Mouse (Mus musculus) embryonic facial prominence, embryonic 14.5 days (tissue): ENCODE measurements around the gene Dpagt1. TPM values are rescaled to one million over a fixed set of nuclear protein-coding genes. Genes with fewer than 3 reads are reported as not detected.
A peak's percentile ranks its signal among the peaks of the same experiment; 100 is the strongest.
"Not testable (repeated sequence)": the region's sequence is repeated elsewhere in the genome, so short reads cannot be mapped to it uniquely, and the experiment has no call there.

Experiments used
- ATAC-seq: fragments of 200-750 bp; cut with Nextera tagmentation; 2 replicates; pipeline ENCODE4 v1.8.0; 2017; ENCODE audit warnings: low read depth, moderate number of reproducible peaks, moderate TSS enrichment
- DNase-seq: peaks from one replicate; pipeline ENCODE4 v3.0.0-alpha.2; 2015; ENCODE audit warnings: low spot score
- H3K27ac ChIP-seq: fragments of 300-500 bp; sonication (generic); replicated peaks from 2 replicates; pipeline ENCODE4 v1.5.1; 2014; ENCODE audit warnings: low read depth, mild to moderate bottlenecking, low read length, moderate library complexity
- H3K27me3 ChIP-seq: fragments of 300-500 bp; sonication (generic); replicated peaks from 2 replicates; pipeline ENCODE4 v1.6.1; 2014; ENCODE audit warnings: low read length; ENCODE audit not compliant: control insufficient read depth, insufficient read depth
- H3K36me3 ChIP-seq: fragments of 300-500 bp; sonication (generic); 2 replicates; pipeline ENCODE4 v1.6.1; 2014; ENCODE audit warnings: low read length, mixed read lengths; ENCODE audit not compliant: control insufficient read depth, insufficient read depth
- H3K4me1 ChIP-seq: fragments of 300-500 bp; sonication (generic); 2 replicates; pipeline ENCODE4 v1.6.1; 2014; ENCODE audit warnings: antibody characterized with exemption, low read length; ENCODE audit not compliant: control insufficient read depth, insufficient read depth
- H3K4me2 ChIP-seq: fragments of 300-500 bp; sonication (generic); 2 replicates; pipeline ENCODE4 v1.6.1; 2014; ENCODE audit warnings: low read depth, mild to moderate bottlenecking, low read length, moderate library complexity, mixed read lengths
- H3K4me3 ChIP-seq: fragments of 300-500 bp; sonication (generic); 2 replicates; pipeline ENCODE4 v1.5.1; 2014; ENCODE audit warnings: low read depth, mild to moderate bottlenecking, low read length
- H3K9ac ChIP-seq: fragments of 300-500 bp; sonication (generic); 2 replicates; pipeline ENCODE4 v1.6.1; 2014; ENCODE audit warnings: low read depth, mild to moderate bottlenecking, low read length, moderate library complexity, mixed read lengths
- H3K9me3 ChIP-seq: fragments of 300-500 bp; sonication (generic); 2 replicates; pipeline ENCODE4 v1.6.1; 2016; ENCODE audit warnings: low read length; ENCODE audit not compliant: control insufficient read depth
- WGBS: fragments of 180-500 bp; shearing (Covaris S2); extraction: QIAGEN DNeasy Blood & Tissue Kit; methylation state at CpG from one replicate; pipeline ENCODE4 v1.1.7; 2014; 5-methylcytosine and 5-hydroxymethylcytosine counted together
- polyA plus RNA-seq: library from polyadenylated mRNA; unstranded; fragments of >200 nt; fragmentation: Nextera tagmentation; extraction: Ambion mirVana; gene quantifications from 2 replicates; pipeline ENCODE4 v1.2.1, GENCODE M21; 2014

The Dpagt1 gene
- polyA plus RNA-seq, 1 experiment from 2014 or later = 34.3 TPM

GRCm38 (mm10) chr9:44351396-44351795 is 25.6 kb downstream of the Dpagt1 start:
- peaks cover 97% of the 10 kb centered on the region for H3K36me3 ChIP-seq
- 91% methylated on average over 4 of the region's 4 CpGs for WGBS

GRCm38 (mm10) chr9:44352337-44352736 is 26.5 kb downstream of the Dpagt1 start:
- no peak overlapping the region for H3K4me3 ChIP-seq
- H3K4me1 ChIP-seq = no peaks in the 10 kb centered on the region

More at GRCm38 (mm10) chr9:44351396-44351795, 25.6 kb downstream of the Dpagt1 start:
- no peak overlapping the region for H3K4me2 ChIP-seq
- no peak overlapping the region for H3K4me3 ChIP-seq
- DNase-seq (no peak), ATAC-seq (no peak)
- no peaks in the 10 kb centered on the region for H3K4me1 ChIP-seq
- H3K9ac ChIP-seq = no peak overlapping the region
- H3K9me3 ChIP-seq = no peaks in the 10 kb centered on the region
- no peak overlapping the region for H3K27ac ChIP-seq
- H3K27me3 ChIP-seq = no peaks in the 10 kb centered on the region

GRCm38 (mm10) chr9:44353142-44353541 is 27.3 kb downstream of the Dpagt1 start:
- Histone ChIP-seq H3K4me3 (no peak overlapping the region), H3K36me3 (peaks cover 93% of the 10 kb centered on the region), H3K9ac (no peak overlapping the region), H3K4me2 (no peak overlapping the region), H3K4me1 (no peaks in the 10 kb centered on the region), H3K27me3 (no peaks in the 10 kb centered on the region), H3K9me3 (no peaks in the 10 kb centered on the region), H3K27ac (no peak overlapping the region)
- no peak for ATAC-seq
- no peak for DNase-seq
- WGBS = 96% methylated on average over 6 of the region's 6 CpGs

More at GRCm38 (mm10) chr9:44352337-44352736, 26.5 kb downstream of the Dpagt1 start:
- H3K9ac ChIP-seq = no peak overlapping the region
- peaks cover 97% of the 10 kb centered on the region for H3K36me3 ChIP-seq
- no peak overlapping the region for H3K4me2 ChIP-seq
- H3K27ac ChIP-seq = no peak overlapping the region
- H3K9me3 ChIP-seq = no peaks in the 10 kb centered on the region
- ATAC-seq (no peak), DNase-seq (no peak)
- WGBS = 94% methylated on average over 9 of the region's 10 CpGs
- H3K27me3 ChIP-seq = no peaks in the 10 kb centered on the region

GRCm38 (mm10) chr9:44357207-44357606 is 31.4 kb downstream of the Dpagt1 start:
- Histone ChIP-seq H3K4me2 (no peak overlapping the region), H3K27me3 (no peaks in the 10 kb centered on the region), H3K9me3 (no peaks in the 10 kb centered on the region), H3K36me3 (peaks cover 70% of the 10 kb centered on the region), H3K27ac (no peak overlapping the region), H3K9ac (no peak overlapping the region), H3K4me1 (peaks cover 5% of the 10 kb centered on the region; the same call in 1 of the 2 replicates), H3K4me3 (no peak overlapping the region)
- 82% methylated on average over 4 of the region's 4 CpGs for WGBS
- no peak for ATAC-seq
- DNase-seq = peak; percentile 66

GRCm38 (mm10) chr9:44361190-44361917 is 35.5 kb downstream of the Dpagt1 start, which contains the start of gene Vps11:
TSS of gene Vps11 (minus strand) at chr9:44361670.
- under 1% methylated on average over 41 of the region's 44 CpGs for WGBS

GRCm38 (mm10) chr9:44361931-44362330 is 36.1 kb downstream of the Dpagt1 start:
- not testable (repeated sequence) for H3K27me3 ChIP-seq, DNase-seq, H3K4me1 ChIP-seq, ATAC-seq, H3K9me3 ChIP-seq
- WGBS = 48% methylated on average over 4 of the region's 4 CpGs
- Histone ChIP-seq H3K9ac (peak overlapping the region; percentile 90), H3K4me3 (peak overlapping the region; percentile 91), H3K27ac (peak overlapping the region; percentile 61), H3K4me2 (peak overlapping the region; percentile 59), H3K36me3 (peaks cover 23% of the 10 kb centered on the region)

More at GRCm38 (mm10) chr9:44361190-44361917, 35.5 kb downstream of the Dpagt1 start, which contains the start of gene Vps11:
- peak within 1 kb of the TSS; percentile 73 for H3K27ac ChIP-seq
- H3K36me3 ChIP-seq = peaks cover 29% of the 10 kb centered on the region
- peaks cover 5% of the 10 kb centered on the region; the same call in 1 of the 2 replicates for H3K4me1 ChIP-seq
- ATAC-seq (peak; percentile 94), DNase-seq (peak; percentile 98)
- peak within 1 kb of the TSS; percentile 91 for H3K4me3 ChIP-seq
- peak within 1 kb of the TSS; percentile 59 for H3K4me2 ChIP-seq
- no peaks in the 10 kb centered on the region for H3K9me3 ChIP-seq
- no peaks in the 10 kb centered on the region for H3K27me3 ChIP-seq
- peak within 1 kb of the TSS; percentile 90 for H3K9ac ChIP-seq

- Histone ChIP-seq H3K9me3 (no peaks in the 10 kb centered on the region), H3K36me3 (peaks cover 5% of the 10 kb centered on the region), H3K4me3 (no peak overlapping the region), H3K27me3 (no peaks in the 10 kb centered on the region), H3K9ac (no peak overlapping the region), H3K4me1 (peaks cover 5% of the 10 kb centered on the region; the same call in 1 of the 2 replicates), H3K27ac (no peak overlapping the region), H3K4me2 (no peak overlapping the region)
- 61% methylated on average over 3 of the region's 3 CpGs for WGBS
- no peak for DNase-seq
- no peak for ATAC-seq
Observed at GRCm38 (mm10) chr9:44364480-44364879, 38.7 kb downstream of the Dpagt1 start.

- H3K4me2 ChIP-seq = no peak overlapping the region
- no peaks in the 10 kb centered on the region for H3K27me3 ChIP-seq
- H3K27ac ChIP-seq = no peak overlapping the region
- DNase-seq (no peak), ATAC-seq (no peak)
- H3K4me3 ChIP-seq = no peak overlapping the region
- no peaks in the 10 kb centered on the region for H3K36me3 ChIP-seq
- H3K4me1 ChIP-seq = no peaks in the 10 kb centered on the region
- no peaks in the 10 kb centered on the region for H3K9me3 ChIP-seq
- no peak overlapping the region for H3K9ac ChIP-seq
Observed at GRCm38 (mm10) chr9:44373386-44373785, 47.6 kb downstream of the Dpagt1 start.

GRCm38 (mm10) chr9:44376141-44376540 is 50.3 kb downstream of the Dpagt1 start:
- ATAC-seq (no peak), DNase-seq (no peak)
- no peak overlapping the region for H3K27ac ChIP-seq
- no peak overlapping the region for H3K9ac ChIP-seq
- H3K4me2 ChIP-seq = no peak overlapping the region
- H3K4me1 ChIP-seq = peaks cover 13% of the 10 kb centered on the region
- peaks cover 7% of the 10 kb centered on the region for H3K36me3 ChIP-seq
- no peaks in the 10 kb centered on the region for H3K27me3 ChIP-seq
- 91% methylated on average over 6 of the region's 6 CpGs for WGBS
- no peaks in the 10 kb centered on the region for H3K9me3 ChIP-seq
- H3K4me3 ChIP-seq = no peak overlapping the region
